Mouse (Mus musculus): Measurements from ENCODE around the gene Zfp715.

DNA sequence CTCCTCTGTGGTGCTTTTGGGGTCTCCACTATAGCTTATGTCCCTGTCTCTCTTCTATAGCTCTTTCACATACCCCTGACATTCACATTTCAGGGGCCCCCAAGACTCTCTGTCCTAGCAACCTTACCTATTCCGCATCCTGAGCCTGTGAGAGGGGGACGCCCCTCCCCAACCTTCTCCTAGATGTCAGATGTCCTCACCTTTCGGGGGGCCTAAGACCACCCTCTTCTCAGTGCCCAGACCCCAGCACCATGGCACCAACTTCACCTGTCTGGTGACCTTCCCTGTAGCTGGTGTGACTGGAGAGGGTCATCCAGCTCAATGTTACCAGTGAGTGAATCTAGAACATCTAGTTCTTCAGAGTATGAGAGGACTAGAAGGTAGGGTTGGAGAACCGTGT lies 31.4 kb upstream of the Zfp715 start:
- TF ChIP-seq CTCF (IDR thresholded peaks at IDR 0.05; ENCODE audit: extremely low read depth, insufficient read depth, insufficient read length, insufficient replicate concordance), result no peak
- no peak for TF ChIP-seq POLR2A (IDR thresholded peaks at IDR 0.05; ENCODE audit: low read depth, low read length)

All from spleen, adult 2 months (tissue).